Mouse (Mus musculus) kidney, adult 2 months (tissue): ENCODE measurements at regions not wholly inside any gene's neighbourhood (a gene's known extent, or its start where the extent isn't known, plus 50 kb on each side); places are given as distances from the start of the nearest gene placed in this dataset.

Experiments used
- CTCF ChIP-seq: fragments of 200-500 bp; conservative IDR thresholded peaks from 2 replicates; pipeline ENCODE4 v1.5.1; 2011; ENCODE audit warnings: low read depth, mild to moderate bottlenecking, control low read depth, low read length, moderate library complexity, mixed read lengths; ENCODE audit not compliant: insufficient read depth, insufficient read length
- POLR2A ChIP-seq: fragments of 200-500 bp; IDR thresholded peaks from one replicate; pipeline ENCODE4 v1.6.1; 2011; ENCODE audit warnings: low read depth, low read length, control low read depth

- no peak for TF ChIP-seq CTCF
- no peak for TF ChIP-seq POLR2A
Measured at GRCm38 (mm10) chrX:12530406-12531311, 56.9 kb upstream of the Atp6ap2 start.
